Mouse (Mus musculus): ENCODE data around the gene Spg11.

- TF ChIP-seq CTCF (IDR thresholded peaks at IDR 0.05; ENCODE audit: extremely low read depth, insufficient read depth, insufficient read length, insufficient replicate concordance) = no peak
- no peak for TF ChIP-seq POLR2A (IDR thresholded peaks at IDR 0.05; ENCODE audit: low read depth, low read length)
These were observed 39.4 kb upstream of the Spg11 start for GRCm38 (mm10) chr2:122157561-122157960.
